Mouse (Mus musculus) bone marrow macrophage, adult 2 months (primary cell): ENCODE results near the gene Mvb12a.

Experiments
- CTCF ChIP-seq: IDR thresholded peaks from 2 replicates; pipeline ENCODE4 v1.5.1; 2012; ENCODE audit warnings: low read depth, mild to moderate bottlenecking, low read length, moderate library complexity
- POLR2A ChIP-seq: IDR thresholded peaks from 2 replicates; pipeline ENCODE4 v1.6.1; 2012; ENCODE audit warnings: mild to moderate bottlenecking, low read depth, low read length, borderline replicate concordance

- TF ChIP-seq POLR2A (no peak), CTCF (no peak)
These were observed 21.3 kb downstream of the Mvb12a start for GRCm38 (mm10) chr8:71563992-71564391.
